Mouse (Mus musculus): ENCODE measurements around the gene Smarca4. TPM values are rescaled to one million over a fixed set of nuclear protein-coding genes. Genes with fewer than 3 reads are reported as not detected.
"Not testable (repeated sequence)": the region's sequence is repeated elsewhere in the genome, so short reads cannot be mapped to it uniquely, and the experiment has no call there.

Gene Smarca4
- polyA plus RNA-seq, 1 experiment from 2014 or later, result 173 TPM

DNA sequence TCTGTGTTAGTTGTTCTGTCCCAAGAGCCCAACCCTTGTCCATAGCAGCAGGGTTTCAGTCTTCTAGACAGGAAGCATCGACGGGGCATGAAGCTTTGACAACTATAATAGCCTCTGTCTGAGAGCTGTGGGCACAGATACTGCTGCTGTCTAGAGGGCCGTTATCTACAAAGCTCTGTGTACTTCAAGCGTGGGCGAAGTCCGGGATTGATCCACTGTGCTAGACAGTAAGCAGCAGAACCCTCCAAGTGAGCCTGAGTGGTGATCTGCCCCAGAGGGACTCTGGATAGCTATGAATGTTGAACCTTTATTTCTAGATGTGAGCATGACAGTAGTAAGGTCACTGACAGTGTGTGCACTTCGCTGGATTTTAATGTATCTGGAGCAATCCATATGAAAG lies 72.6 kb downstream of the Smarca4 start:
- peaks cover 98% of the 10 kb centered on the region for H3K36me3 ChIP-seq
- no peak overlapping the region for H3K4me3 ChIP-seq
- H3K4me1 ChIP-seq (replicated peaks), result no peaks in the 10 kb centered on the region
- H3K27ac ChIP-seq, result no peak overlapping the region
- no peaks in the 10 kb centered on the region for H3K9me3 ChIP-seq
- no peak for DNase-seq (ENCODE audit: low spot score)
- no peaks in the 10 kb centered on the region for H3K27me3 ChIP-seq (ENCODE audit: insufficient read depth, poor library complexity, severe bottlenecking)
- 94% methylated on average over 7 of the region's 7 CpGs for whole genome bisulfite sequencing

DNA sequence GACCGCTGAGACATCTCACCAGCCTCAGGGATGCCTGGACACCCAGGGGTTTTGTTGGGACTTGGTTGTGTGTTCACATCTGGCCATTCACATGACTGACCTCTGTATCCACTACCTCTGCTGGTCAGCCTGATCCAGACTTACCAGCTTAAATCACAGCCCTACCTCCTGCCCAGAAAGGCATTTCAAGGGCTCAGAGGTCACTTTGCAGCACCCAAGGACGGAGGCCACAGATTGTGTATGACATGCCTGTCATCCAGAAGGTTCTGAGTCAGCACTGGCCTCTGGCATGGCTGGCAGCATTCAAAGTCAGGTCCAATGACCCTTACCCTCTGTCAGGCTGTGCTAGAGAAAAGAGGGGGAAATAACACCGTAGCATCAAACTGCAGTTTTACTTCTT lies 74.1 kb downstream of the Smarca4 start:
- H3K27me3 ChIP-seq (ENCODE audit: insufficient read depth, poor library complexity, severe bottlenecking), result no peaks in the 10 kb centered on the region
- DNase-seq (ENCODE audit: low spot score), result no peak
- no peak overlapping the region for H3K27ac ChIP-seq
- H3K36me3 ChIP-seq, result peaks cover 98% of the 10 kb centered on the region
- no peak overlapping the region for H3K4me3 ChIP-seq
- 78% methylated on average over 3 of the region's 3 CpGs for WGBS
- H3K9me3 ChIP-seq, result no peaks in the 10 kb centered on the region
- H3K4me1 ChIP-seq (replicated peaks), result no peaks in the 10 kb centered on the region

GRCm38 (mm10) chr9:21691862-21692261 lies 75.9 kb downstream of the Smarca4 start:
- peaks cover 97% of the 10 kb centered on the region for H3K36me3 ChIP-seq
- H3K27ac ChIP-seq, result no peak overlapping the region

GRCm38 (mm10) chr9:21692491-21692890 lies 76.5 kb downstream of the Smarca4 start:
- H3K27ac ChIP-seq, result no peak overlapping the region
- DNase-seq (ENCODE audit: low spot score), result no peak
- no peak overlapping the region for H3K4me3 ChIP-seq
- H3K9me3 ChIP-seq, result no peaks in the 10 kb centered on the region
- peaks cover 97% of the 10 kb centered on the region for H3K36me3 ChIP-seq
- over 99% methylated on average over 4 of the region's 4 CpGs for WGBS
- no peaks in the 10 kb centered on the region for H3K4me1 ChIP-seq (replicated peaks)
- H3K27me3 ChIP-seq (ENCODE audit: insufficient read depth, poor library complexity, severe bottlenecking), result no peaks in the 10 kb centered on the region

More at GRCm38 (mm10) chr9:21691862-21692261, 75.9 kb downstream of the Smarca4 start:
- Histone ChIP-seq H3K27me3 (ENCODE audit: insufficient read depth, poor library complexity, severe bottlenecking) (no peaks in the 10 kb centered on the region), H3K4me3 (no peak overlapping the region), H3K9me3 (no peaks in the 10 kb centered on the region), H3K4me1 (replicated peaks) (no peaks in the 10 kb centered on the region)
- peak; percentile 25 for DNase-seq (ENCODE audit: low spot score)
- WGBS, result 59% methylated on average over 2 of the region's 2 CpGs

GRCm38 (mm10) chr9:21694071-21694470 lies 78.1 kb downstream of the Smarca4 start:
- Histone ChIP-seq H3K9me3 (no peaks in the 10 kb centered on the region), H3K4me1 (replicated peaks) (no peaks in the 10 kb centered on the region), H3K27me3 (ENCODE audit: insufficient read depth, poor library complexity, severe bottlenecking) (no peaks in the 10 kb centered on the region), H3K36me3 (peaks cover 92% of the 10 kb centered on the region), H3K4me3 (no peak overlapping the region), H3K27ac (no peak overlapping the region)
- no peak for DNase-seq (ENCODE audit: low spot score)

GRCm38 (mm10) chr9:21695229-21695792 lies 79.3 kb downstream of the Smarca4 start:
- Histone ChIP-seq H3K27me3 (ENCODE audit: insufficient read depth, poor library complexity, severe bottlenecking) (no peaks in the 10 kb centered on the region), H3K36me3 (peaks cover 92% of the 10 kb centered on the region), H3K4me1 (replicated peaks) (no peaks in the 10 kb centered on the region), H3K27ac (no peak overlapping the region), H3K9me3 (no peaks in the 10 kb centered on the region), H3K4me3 (no peak overlapping the region)
- DNase-seq (ENCODE audit: low spot score), result no peak
- 92% methylated on average over 5 of the region's 5 CpGs for WGBS

GRCm38 (mm10) chr9:21697121-21697520 lies 81.2 kb downstream of the Smarca4 start:
- no peaks in the 10 kb centered on the region for H3K9me3 ChIP-seq
- no peaks in the 10 kb centered on the region for H3K27me3 ChIP-seq (ENCODE audit: insufficient read depth, poor library complexity, severe bottlenecking)
- H3K4me1 ChIP-seq (replicated peaks), result no peaks in the 10 kb centered on the region
- no peak overlapping the region for H3K4me3 ChIP-seq
- no peak for DNase-seq (ENCODE audit: low spot score)
- no peak overlapping the region for H3K27ac ChIP-seq
- 83% methylated on average over 6 of the region's 6 CpGs for WGBS
- H3K36me3 ChIP-seq, result peaks cover 94% of the 10 kb centered on the region

- not testable (repeated sequence) for DNase-seq (ENCODE audit: low spot score); H3K9me3 ChIP-seq; H3K4me3 ChIP-seq; H3K27ac ChIP-seq; H3K4me1 ChIP-seq (replicated peaks); H3K27me3 ChIP-seq (ENCODE audit: insufficient read depth, poor library complexity, severe bottlenecking)
- WGBS, result 97% methylated on average over 6 of the region's 6 CpGs
- peaks cover 94% of the 10 kb centered on the region for H3K36me3 ChIP-seq
Measured at GRCm38 (mm10) chr9:21699280-21699679, 83.3 kb downstream of the Smarca4 start.

DNA sequence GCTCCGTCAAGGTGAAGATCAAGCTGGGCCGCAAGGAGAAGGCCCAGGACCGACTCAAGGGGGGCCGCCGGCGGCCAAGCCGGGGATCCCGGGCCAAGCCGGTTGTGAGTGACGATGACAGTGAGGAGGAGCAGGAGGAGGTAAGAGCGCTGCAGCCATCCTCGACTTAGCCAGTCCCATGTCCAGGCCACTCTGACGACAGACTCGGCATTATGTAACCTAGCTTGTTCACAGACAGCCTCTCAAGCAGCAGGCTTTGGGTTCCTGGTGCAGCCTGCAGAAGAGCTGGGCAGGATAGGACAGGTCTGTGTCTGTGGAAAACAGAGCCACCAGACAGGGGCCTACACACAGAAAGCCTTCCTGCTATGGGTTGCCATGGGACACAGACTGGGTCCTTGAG lies 85.1 kb downstream of the Smarca4 start:
- no peak overlapping the region for H3K4me3 ChIP-seq
- no peak overlapping the region for H3K27ac ChIP-seq
- 95% methylated on average over 14 of the region's 14 CpGs for WGBS
- H3K4me1 ChIP-seq (replicated peaks), result no peaks in the 10 kb centered on the region
- DNase-seq (ENCODE audit: low spot score), result no peak
- H3K27me3 ChIP-seq (ENCODE audit: insufficient read depth, poor library complexity, severe bottlenecking), result no peaks in the 10 kb centered on the region
- peaks cover 95% of the 10 kb centered on the region for H3K36me3 ChIP-seq
- no peaks in the 10 kb centered on the region for H3K9me3 ChIP-seq

DNA sequence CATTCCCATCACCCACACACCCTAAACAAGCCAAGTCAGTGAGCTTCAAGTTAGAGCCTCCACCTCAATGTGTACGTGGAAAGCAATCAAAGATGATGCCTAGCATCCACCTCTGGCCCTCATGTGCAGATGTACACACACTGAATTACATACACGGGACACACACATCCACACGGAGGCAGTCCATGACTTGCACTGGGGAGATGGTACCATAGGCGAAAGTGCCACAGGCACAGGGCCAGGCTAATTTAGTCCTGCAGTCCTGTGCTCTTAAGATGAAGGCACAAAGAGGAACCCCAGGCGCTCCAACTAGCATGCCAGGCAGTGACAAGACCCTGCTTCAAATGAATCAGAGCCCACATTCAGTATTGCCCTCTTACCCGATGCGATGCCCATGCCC lies 87.5 kb downstream of the Smarca4 start:
- H3K4me1 ChIP-seq (replicated peaks), result no peaks in the 10 kb centered on the region
- H3K9me3 ChIP-seq, result peaks cover 7% of the 10 kb centered on the region; the same call in 1 of the 2 replicates
- no peak overlapping the region for H3K4me3 ChIP-seq
- no peak for DNase-seq (ENCODE audit: low spot score)
- H3K36me3 ChIP-seq, result peaks cover 100% of the 10 kb centered on the region
- WGBS, result 96% methylated on average over 7 of the region's 7 CpGs
- no peak overlapping the region for H3K27ac ChIP-seq
- no peaks in the 10 kb centered on the region for H3K27me3 ChIP-seq (ENCODE audit: insufficient read depth, poor library complexity, severe bottlenecking)

- peaks cover 7% of the 10 kb centered on the region; the same call in 1 of the 2 replicates for H3K9me3 ChIP-seq
- H3K4me1 ChIP-seq (replicated peaks), result no peaks in the 10 kb centered on the region
- H3K27ac ChIP-seq, result no peak overlapping the region
- H3K36me3 ChIP-seq, result peaks cover 90% of the 10 kb centered on the region
- H3K27me3 ChIP-seq (ENCODE audit: insufficient read depth, poor library complexity, severe bottlenecking), result no peaks in the 10 kb centered on the region
- H3K4me3 ChIP-seq, result no peak overlapping the region
- DNase-seq (ENCODE audit: low spot score), result no peak
- 91% methylated on average over 4 of the region's 4 CpGs for WGBS
Measured at GRCm38 (mm10) chr9:21706085-21706484, 90.1 kb downstream of the Smarca4 start.

- no peak for DNase-seq (ENCODE audit: low spot score)
- 91% methylated on average over 8 of the region's 8 CpGs for WGBS
- peaks cover 7% of the 10 kb centered on the region; the same call in 1 of the 2 replicates for H3K9me3 ChIP-seq
- peaks cover 84% of the 10 kb centered on the region for H3K36me3 ChIP-seq
- no peaks in the 10 kb centered on the region for H3K27me3 ChIP-seq (ENCODE audit: insufficient read depth, poor library complexity, severe bottlenecking)
- no peak overlapping the region for H3K4me3 ChIP-seq
- H3K27ac ChIP-seq, result no peak overlapping the region
- no peaks in the 10 kb centered on the region for H3K4me1 ChIP-seq (replicated peaks)
Measured at GRCm38 (mm10) chr9:21706586-21707265, 90.8 kb downstream of the Smarca4 start.

- 93% methylated on average over 3 of the region's 3 CpGs for WGBS
- no peaks in the 10 kb centered on the region for H3K4me1 ChIP-seq (replicated peaks)
- no peak overlapping the region for H3K27ac ChIP-seq
- DNase-seq (ENCODE audit: low spot score), result no peak
- H3K27me3 ChIP-seq (ENCODE audit: insufficient read depth, poor library complexity, severe bottlenecking), result no peaks in the 10 kb centered on the region
- H3K4me3 ChIP-seq, result no peak overlapping the region
- peaks cover 10% of the 10 kb centered on the region; the same call in 1 of the 2 replicates for H3K9me3 ChIP-seq
- peaks cover 69% of the 10 kb centered on the region for H3K36me3 ChIP-seq
Measured at GRCm38 (mm10) chr9:21709340-21709739, 93.4 kb downstream of the Smarca4 start.

Data from hindbrain, embryonic 10.5 days (tissue).